Mouse (Mus musculus) left cerebral cortex, adult 18-20 months (tissue): ENCODE measurements around the gene Cd300c2. TPM values are rescaled to one million over a fixed set of nuclear protein-coding genes. Genes with fewer than 3 reads are reported as not detected.
"Not testable (repeated sequence)": the region's sequence is repeated elsewhere in the genome, so short reads cannot be mapped to it uniquely, and the experiment has no call there.

Experiments used
- DNase-seq, 2 experiments: peaks; one replicate each; pipeline ENCODE4 v3.0.0; 2021 to 2022; ENCODE audit warnings: low spot score in 2 of 2, mixed read lengths in 1 of 2
- long read RNA-seq, 2 experiments: library from polyadenylated mRNA; stranded (forward); transcript quantifications; one replicate each; pipeline ENCODE4 v2.0.0; 2021
- total RNA-seq, 2 experiments: library from RNA; stranded (reverse); gene quantifications; 2 replicates each; pipeline ENCODE4 v1.2.3; 2021

The Cd300c2 gene
- 1 to 10 TPM; 3.3 to 3.7 TPM for total RNA-seq
- long read RNA-seq, experiment 1, partial matches to known transcripts, result 0 of 4 reads
- long read RNA-seq, experiment 1, other reads (novel, unspliced or antisense), result 0 of 4 reads
- long read RNA-seq, experiment 2, partial matches to known transcripts, result 0 of 1 reads
- long read RNA-seq, experiment 2, other reads (novel, unspliced or antisense), result 0 of 1 reads

DNA sequence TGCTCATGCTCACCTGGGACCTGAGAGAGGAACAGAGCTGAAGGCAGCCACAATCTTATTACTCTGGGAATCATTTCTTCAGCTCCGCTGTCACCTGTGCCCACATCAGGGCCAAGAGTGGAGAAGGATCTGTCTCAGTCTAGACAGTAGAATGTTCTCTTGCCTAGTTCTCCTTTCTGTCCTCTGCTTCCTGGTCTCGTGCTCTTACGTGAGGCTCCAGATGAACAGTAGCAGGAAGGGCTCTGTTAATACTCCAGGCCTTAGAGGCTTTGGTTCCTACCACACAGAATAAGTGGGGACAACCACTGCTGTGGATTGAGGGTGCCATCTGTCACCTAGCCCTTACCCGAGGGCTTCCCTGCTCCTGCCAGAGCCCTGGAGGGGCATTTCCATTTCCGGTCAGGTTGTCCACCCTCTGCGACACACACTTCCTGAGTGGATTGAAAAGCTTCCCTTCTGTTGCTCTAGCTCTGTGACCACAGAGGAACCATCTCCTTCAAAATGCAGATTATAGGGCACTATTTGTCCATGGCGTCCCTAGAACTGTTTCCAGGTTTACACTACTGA is at the start of gene Cd300c2:
Gene Cd300c2, minus strand, starts transcription at position 407 of the 567 bp plus-strand sequence.
- no peak for DNase-seq

DNA sequence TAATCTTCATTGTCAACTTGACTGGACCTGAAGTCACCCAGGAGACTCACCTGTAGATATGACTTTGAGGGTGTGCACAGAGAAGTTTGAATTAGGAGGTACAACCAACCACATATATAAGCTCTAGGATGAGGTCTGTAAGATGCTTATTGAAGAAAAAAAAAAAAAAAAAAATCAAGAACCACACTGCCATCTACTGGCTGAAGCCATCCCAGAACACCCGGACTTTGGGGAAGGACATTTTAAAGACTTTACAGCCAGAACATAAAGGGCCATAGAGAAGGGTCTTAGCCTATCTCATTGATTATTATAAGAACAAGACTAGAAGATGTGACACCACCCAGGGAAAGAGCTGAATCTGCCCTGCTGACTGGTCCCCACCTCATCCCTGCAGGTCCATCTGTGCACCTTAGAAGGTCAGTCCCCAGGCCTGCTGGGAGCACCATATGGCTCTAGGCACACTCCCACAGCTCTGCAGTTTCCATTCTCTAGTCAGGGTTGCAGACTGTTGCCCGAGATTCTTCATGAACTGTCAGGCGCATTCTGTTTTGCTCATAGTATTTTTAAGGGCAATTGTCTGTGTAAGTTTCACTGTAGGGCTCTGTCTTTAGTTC is 47.7 kb upstream of the Cd300c2 start:
- DNase-seq, result peak; percentile 20 to 26

- DNase-seq, result no peak
Measured at GRCm38 (mm10) chr11:115048259-115048658, 46.6 kb upstream of the Cd300c2 start, which contains the start of gene Cd300ld3. Gene Cd300ld3, minus strand, starts transcription at chr11:115048409.

GRCm38 (mm10) chr11:115037669-115038068 is 36.0 kb upstream of the Cd300c2 start, which contains the start of gene Cd300ld5:
Gene Cd300ld5, minus strand, starts transcription at chr11:115037769.
- not testable (repeated sequence) for DNase-seq

DNA sequence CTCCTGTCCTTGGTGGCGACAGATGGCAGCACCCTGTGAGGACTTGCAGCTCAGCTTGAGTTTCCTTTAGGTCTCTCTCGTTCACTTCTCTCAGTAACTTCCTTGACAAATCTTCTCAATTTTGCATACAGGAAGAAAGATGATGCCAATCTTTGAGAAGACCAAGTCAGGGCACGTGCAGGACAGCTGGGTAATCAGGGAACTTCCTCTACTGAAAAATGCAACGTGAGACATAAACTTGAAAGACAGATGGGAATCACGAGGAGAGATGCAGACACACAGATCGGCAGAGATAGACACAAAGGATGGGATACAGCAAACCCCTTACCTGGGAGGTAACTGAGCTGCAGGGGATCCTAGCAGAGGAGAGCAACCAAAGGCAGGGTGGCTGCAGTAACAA is 25.2 kb upstream of the Cd300c2 start, which contains the start of gene Cd300ld4:
Gene Cd300ld4, minus strand, starts transcription at position 101 of the 400 bp plus-strand sequence.
- DNase-seq, result not testable (repeated sequence)

- not testable (repeated sequence) for DNase-seq
Measured at GRCm38 (mm10) chr11:115016093-115016492, 14.4 kb upstream of the Cd300c2 start, which contains the start of gene Cd300ld2. Gene Cd300ld2, minus strand, starts transcription at chr11:115016193.

- DNase-seq, result no peak
Measured at GRCm38 (mm10) chr11:115004070-115004469, 2.4 kb upstream of the Cd300c2 start.

DNA sequence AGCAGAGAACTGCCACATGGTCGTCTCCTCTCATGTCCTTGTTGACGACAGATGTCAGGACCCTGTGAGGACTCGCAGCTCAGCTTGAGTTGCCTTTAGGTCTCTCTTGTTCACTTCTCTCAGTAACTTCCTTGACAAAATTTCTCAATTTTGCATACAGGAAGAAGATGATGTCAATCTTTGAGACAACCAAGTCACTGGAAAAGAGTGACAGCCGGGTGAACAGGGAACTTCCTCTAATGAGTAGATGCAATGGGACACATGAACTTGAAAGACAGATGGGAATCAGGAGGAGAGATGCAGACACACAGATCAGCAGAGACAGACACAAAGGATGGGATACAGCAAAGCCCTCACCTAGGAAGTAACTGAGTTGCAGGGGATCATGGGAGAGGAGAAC is 11.9 kb downstream of the Cd300c2 start, which contains the start of gene Cd300ld:
Gene Cd300ld, minus strand, starts transcription at position 130 of the 400 bp plus-strand sequence.
- DNase-seq, result no peak

DNA sequence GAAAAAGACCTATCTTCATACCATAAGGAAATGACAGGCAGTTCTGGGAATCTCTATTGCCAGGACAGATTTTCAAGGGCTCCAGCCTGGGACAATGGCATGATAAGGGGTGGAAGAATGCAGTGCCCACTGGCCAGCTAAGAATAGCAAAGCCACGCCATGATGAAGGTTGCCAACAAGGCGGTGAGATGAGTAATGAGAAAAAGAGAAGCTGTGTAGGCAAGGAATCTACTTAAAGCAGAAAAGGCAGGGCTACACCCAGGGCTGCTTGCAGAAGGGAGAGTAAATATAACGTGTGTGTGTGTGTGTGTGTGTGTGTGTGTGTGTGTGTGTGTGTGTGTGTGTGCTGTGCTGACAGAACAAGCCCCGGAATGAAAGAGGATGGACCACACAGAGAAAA is 19.8 kb downstream of the Cd300c2 start:
- DNase-seq, result peak; percentile 10 to 11

DNA sequence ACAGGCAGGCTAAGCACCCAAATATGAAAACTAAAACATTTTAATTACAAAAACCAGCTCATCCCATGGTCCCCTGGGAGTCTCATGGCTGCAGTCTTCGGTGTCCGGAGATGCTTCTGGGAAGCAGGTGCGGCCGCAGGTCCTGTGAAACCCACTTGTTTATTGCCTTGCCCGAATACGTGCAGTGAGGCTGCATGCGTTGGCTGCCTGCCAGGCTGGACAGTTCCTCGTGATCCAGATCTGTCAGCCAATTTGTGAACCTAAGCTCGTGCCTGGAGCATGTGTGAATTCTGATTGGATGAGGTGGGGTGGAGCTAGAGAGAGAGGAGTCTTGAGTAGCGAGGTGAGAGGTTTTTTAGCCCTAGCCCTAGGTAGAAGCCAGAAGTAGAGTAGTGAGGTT is 29.0 kb downstream of the Cd300c2 start:
- no peak for DNase-seq

DNA sequence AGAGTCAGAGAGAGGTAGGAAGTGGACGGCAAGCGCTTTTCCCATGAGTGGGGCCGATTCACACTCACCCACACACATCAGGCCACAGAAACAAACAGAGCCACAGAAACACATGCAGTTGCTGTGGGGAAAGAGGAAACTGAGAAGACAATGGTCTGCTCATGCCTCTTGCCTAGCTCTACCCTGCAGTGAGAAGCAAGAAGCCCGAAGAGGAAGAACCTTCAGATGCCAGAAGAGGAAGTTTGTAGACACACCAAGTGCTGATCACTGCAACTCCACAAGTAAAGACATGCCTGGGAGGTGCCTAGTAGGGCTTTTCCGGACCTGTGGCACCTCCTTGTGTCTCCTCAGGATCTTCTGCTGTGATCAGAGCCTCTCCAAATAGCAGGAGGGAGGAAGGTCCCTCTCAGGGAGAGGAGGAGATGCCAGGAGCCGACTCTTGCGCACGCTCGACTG is 32.9 kb downstream of the Cd300c2 start, which contains the start of gene Cd300c:
Gene Cd300c, minus strand, starts transcription at position 406 of the 456 bp plus-strand sequence.
- no peak for DNase-seq

GRCm38 (mm10) chr11:114965182-114965828 is 36.4 kb downstream of the Cd300c2 start:
- DNase-seq, result no peak

- DNase-seq, result no peak
Measured at GRCm38 (mm10) chr11:114960369-114960768, 41.3 kb downstream of the Cd300c2 start.

Other genes starting within 250 kb of the Cd300c2 start
- gene Kif19a, start 236.5 kb downstream of the Cd300c2 start, total RNA-seq, result 1 to 10 TPM; 1.7 to 2.6 TPM
- gene Btbd17, start 205.9 kb downstream of the Cd300c2 start, total RNA-seq, result 10 to 100 TPM; 26.3 to 31.6 TPM
- gene Gpr142, start 203.0 kb downstream of the Cd300c2 start, total RNA-seq, result not detected
- gene Gprc5c, start 150.7 kb downstream of the Cd300c2 start, total RNA-seq, result 1 to 10 TPM; 4.3 to 6.5 TPM
- under 1 TPM; 0.65 to 0.80 TPM for gene Cd300a, start 111.8 kb downstream of the Cd300c2 start, total RNA-seq
- not detected for gene Cd300lb, start 67.5 kb downstream of the Cd300c2 start, total RNA-seq
- not detected for gene Cd300c, start 32.7 kb downstream of the Cd300c2 start, total RNA-seq
- under 1 TPM in 1 of 2 experiments, not detected in 1; 0.12 TPM for gene Cd300ld, start 12.0 kb downstream of the Cd300c2 start, total RNA-seq
- not detected for gene Cd300ld2, start 14.3 kb upstream of the Cd300c2 start, total RNA-seq
- not detected for gene Cd300ld4, start 25.1 kb upstream of the Cd300c2 start, total RNA-seq
- under 1 TPM; 0.60 to 0.82 TPM for gene Cd300ld5, start 35.9 kb upstream of the Cd300c2 start, total RNA-seq
- under 1 TPM; 0.60 to 0.82 TPM for gene Cd300ld3, start 46.5 kb upstream of the Cd300c2 start, total RNA-seq
- not detected for gene Cd300e, start 60.3 kb upstream of the Cd300c2 start, total RNA-seq
- 1 to 10 TPM; 3.3 to 3.8 TPM for gene Rab37, start 89.6 kb upstream of the Cd300c2 start, total RNA-seq
- gene Cd300lf, start 132.1 kb upstream of the Cd300c2 start, total RNA-seq, result under 1 TPM; 0.30 to 0.42 TPM
- 10 to 100 TPM; 60.9 to 68.1 TPM for gene Slc9a3r1, start 161.5 kb upstream of the Cd300c2 start, total RNA-seq
- 10 to 100 TPM; 14.9 to 16.2 TPM for gene Tmem104, start 185.6 kb upstream of the Cd300c2 start, total RNA-seq
- gene Nat9, start 186.0 kb upstream of the Cd300c2 start, total RNA-seq, result 10 to 100 TPM; 24.3 to 30.5 TPM